Mouse (Mus musculus): ENCODE data around the gene Retsat.

Gene Retsat

GRCm38 (mm10) chr6:72627276-72627675 is 29.0 kb downstream of the Retsat start:
- peak; percentile 54 for DNase-seq

GRCm38 (mm10) chr6:72630370-72630769 is 32.1 kb downstream of the Retsat start:
- peak; percentile 69 for DNase-seq

- DNase-seq = no peak
These were observed 32.7 kb downstream of the Retsat start for GRCm38 (mm10) chr6:72630961-72631360.

- DNase-seq = no peak
These were observed 33.4 kb downstream of the Retsat start for GRCm38 (mm10) chr6:72631700-72632099.

GRCm38 (mm10) chr6:72634311-72634710 is 36.0 kb downstream of the Retsat start:
- DNase-seq = no peak

- peak; percentile 70 for DNase-seq
These were observed 37.6 kb downstream of the Retsat start for GRCm38 (mm10) chr6:72635760-72636431.

GRCm38 (mm10) chr6:72636940-72637339 is 38.7 kb downstream of the Retsat start:
- DNase-seq = no peak

GRCm38 (mm10) chr6:72641218-72641954 is 43.1 kb downstream of the Retsat start:
- no peak for DNase-seq

- DNase-seq = no peak
These were observed 46.3 kb downstream of the Retsat start for GRCm38 (mm10) chr6:72644576-72644975.

- DNase-seq = no peak
These were observed 47.1 kb downstream of the Retsat start for GRCm38 (mm10) chr6:72645364-72645763.

- peak; percentile 82 for DNase-seq
These were observed 49.1 kb downstream of the Retsat start for GRCm38 (mm10) chr6:72647383-72647820.

- DNase-seq = no peak
These were observed 49.8 kb downstream of the Retsat start for GRCm38 (mm10) chr6:72648002-72648595.

GRCm38 (mm10) chr6:72650338-72650851 is 52.1 kb downstream of the Retsat start:
- DNase-seq = no peak

- DNase-seq = peak; percentile 44
These were observed 55.1 kb downstream of the Retsat start for GRCm38 (mm10) chr6:72653419-72653818.

GRCm38 (mm10) chr6:72654355-72654754 is 56.1 kb downstream of the Retsat start:
- DNase-seq = no peak

- DNase-seq = peak; percentile 76
These were observed 57.2 kb downstream of the Retsat start for GRCm38 (mm10) chr6:72655309-72656052.

GRCm38 (mm10) chr6:72656053-72656442 is 57.8 kb downstream of the Retsat start:
- no peak for DNase-seq

- DNase-seq = no peak
These were observed 59.7 kb downstream of the Retsat start for GRCm38 (mm10) chr6:72658006-72658405.
